Mouse (Mus musculus): ENCODE data around the gene Gng12.

GRCm38 (mm10) chr6:66948848-66949247, 52.7 kb downstream of the Gng12 start:
- TF ChIP-seq CTCF (IDR thresholded peaks at IDR 0.05; ENCODE audit: borderline replicate concordance, insufficient read depth, low read length) (no peak), POLR2A (IDR thresholded peaks at IDR 0.05; ENCODE audit: low read depth, low read length) (no peak)
